Mouse (Mus musculus) liver, postnatal 0 days (tissue): ENCODE data around the gene Tmem221.

ENCODE experiments used
- CTCF ChIP-seq: sonication (generic); IDR thresholded peaks from 2 replicates; pipeline ENCODE4 v1.5.1; 2016; ENCODE audit warnings: antibody characterized with exemption, low read depth
- EP300 ChIP-seq: IDR thresholded peaks from 2 replicates; pipeline ENCODE4 v1.6.1; 2016; ENCODE audit warnings: antibody characterized with exemption, low read depth, mild to moderate bottlenecking

DNA sequence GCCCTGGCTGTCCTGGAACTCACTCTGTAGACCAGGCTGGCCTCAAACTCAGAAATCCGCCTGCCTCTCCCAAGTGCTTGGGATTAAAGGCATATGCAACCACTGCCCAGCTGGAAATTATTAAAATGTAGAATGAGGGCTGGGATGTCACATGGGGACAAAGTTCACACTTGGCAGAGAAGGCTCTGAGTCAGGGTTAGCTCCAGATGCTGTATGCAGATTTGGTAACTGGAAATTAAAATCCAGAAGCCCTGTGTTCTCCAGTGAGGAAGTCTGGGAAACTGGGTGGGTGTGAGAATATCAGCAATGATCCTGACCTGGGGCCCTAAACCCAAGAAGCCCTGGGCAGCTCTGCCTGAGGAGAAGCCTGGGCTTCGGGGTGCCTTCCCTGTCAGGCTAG, 49.4 kb downstream of the Tmem221 start:
- no peak for TF ChIP-seq CTCF
- no peak for TF ChIP-seq EP300
